Mouse (Mus musculus) kidney, postnatal 36 days (tissue): ENCODE data around the gene Fam229a.
A peak's percentile ranks its signal among the peaks of the same experiment; 100 is the strongest.
"Not testable (repeated sequence)": the region's sequence is repeated elsewhere in the genome, so short reads cannot be mapped to it uniquely, and the experiment has no call there.

Experiments used
- DNase-seq, 2 experiments: peaks; one replicate each; pipeline ENCODE4 v3.0.0; 2021 to 2022; ENCODE audit warnings: mixed read lengths in 2 of 2

Fam229a gene

DNA sequence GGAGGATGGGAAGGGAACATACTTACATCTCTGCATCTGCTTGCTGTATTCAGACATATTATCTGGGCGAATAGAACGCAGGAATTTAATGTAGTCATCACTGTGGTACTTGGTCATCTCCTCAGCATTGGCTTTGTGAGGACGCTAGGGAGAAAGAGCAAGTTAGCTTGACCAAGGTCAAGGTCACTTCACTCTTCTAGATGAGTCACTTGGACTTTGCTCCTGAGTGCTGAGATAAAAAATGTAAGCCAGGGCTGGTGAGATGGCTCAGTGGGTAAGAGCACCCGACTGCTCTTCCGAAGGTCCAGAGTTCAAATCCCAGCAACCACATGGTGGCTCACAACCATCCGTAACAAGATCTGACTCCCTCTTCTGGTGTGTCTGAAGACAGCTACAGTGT lies 37.9 kb downstream of the Fam229a start:
- DNase-seq: not testable (repeated sequence)

DNA sequence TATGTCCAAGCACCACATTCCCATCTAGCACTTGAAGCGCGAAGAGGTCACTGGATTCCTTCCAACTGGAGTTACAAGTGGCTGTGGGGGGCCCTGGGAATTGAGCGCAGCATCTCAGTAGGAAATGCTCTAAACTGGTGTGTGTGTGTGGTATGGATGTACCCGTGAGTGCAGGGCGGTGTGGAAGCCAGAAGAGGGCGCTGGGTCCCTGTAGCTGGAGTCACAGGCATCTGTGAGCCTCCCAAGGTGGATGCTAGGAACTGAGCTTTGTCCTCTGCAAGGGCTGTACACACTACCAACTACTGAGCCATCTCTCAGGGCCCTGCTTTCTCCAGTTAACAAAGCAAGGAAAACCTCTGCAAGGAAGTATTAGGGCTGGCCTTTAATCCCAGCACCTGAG lies 49.0 kb downstream of the Fam229a start:
- DNase-seq: peak; percentile 18 to 69
